Mouse (Mus musculus) CD4-positive naive resting alpha-beta T cell, adult 76 days (primary cell): ENCODE data around the gene Olfr1143. TPM values are rescaled to one million over a fixed set of nuclear protein-coding genes. Genes with fewer than 3 reads are reported as not detected.

ENCODE experiments used
- total RNA-seq: library from RNA; stranded (reverse); gene quantifications from one replicate; pipeline ENCODE4 v1.2.4, GENCODE M21; 2023

The Olfr1143 gene
- total RNA-seq = not detected

GRCm38 (mm10) chr2:87800292-87800691, at the start of gene Olfr1143:
Gene Olfr1143 (plus strand): TSS chr2:87800592.

GRCm38 (mm10) chr2:87753891-87754290, 46.5 kb upstream of the Olfr1143 start, which contains the start of gene Olfr1141:
Gene Olfr1141 (minus strand): TSS chr2:87753991.

GRCm38 (mm10) chr2:87779183-87779582, 21.2 kb upstream of the Olfr1143 start, which contains the start of gene Olfr152:
Gene Olfr152 (plus strand): TSS chr2:87779483.

GRCm38 (mm10) chr2:87809522-87809921, 9.1 kb downstream of the Olfr1143 start, which contains the start of gene Olfr1145:
Gene Olfr1145 (plus strand): TSS chr2:87809822.

GRCm38 (mm10) chr2:87830233-87830632, 29.8 kb downstream of the Olfr1143 start, which contains the start of gene Olfr1148:
Gene Olfr1148 (plus strand): TSS chr2:87830533.

GRCm38 (mm10) chr2:87843693-87844092, 43.3 kb downstream of the Olfr1143 start, which contains the start of gene Olfr1150-ps1:
Gene Olfr1150-ps1 (plus strand): TSS chr2:87843993.

Other genes with a start within 250 kb of the Olfr1143 start
- gene Olfr1129, start 226.7 kb upstream of the Olfr1143 start, total RNA-seq = not detected
- gene Olfr1130, start 194.4 kb upstream of the Olfr1143 start, total RNA-seq = not detected
- gene Olfr1131, start 173.5 kb upstream of the Olfr1143 start, total RNA-seq = not detected
- not detected for gene Olfr1132, start 163.1 kb upstream of the Olfr1143 start, total RNA-seq
- not detected for gene Olfr1133, start 153.2 kb upstream of the Olfr1143 start, total RNA-seq
- not detected for gene Olfr1134, start 142.1 kb upstream of the Olfr1143 start, total RNA-seq
- gene Olfr1135, start 126.9 kb upstream of the Olfr1143 start, total RNA-seq = not detected
- gene Olfr1136, start 106.6 kb upstream of the Olfr1143 start, total RNA-seq = not detected
- gene Olfr1137, start 87.4 kb upstream of the Olfr1143 start, total RNA-seq = not detected
- gene Olfr1138, start 60.6 kb upstream of the Olfr1143 start, total RNA-seq = not detected
- not detected for gene Olfr1140, start 56.8 kb upstream of the Olfr1143 start, total RNA-seq
- not detected for gene Olfr1141, start 46.6 kb upstream of the Olfr1143 start, total RNA-seq
- not detected for gene Olfr152, start 21.1 kb upstream of the Olfr1143 start, total RNA-seq
- gene Olfr1145, start 9.2 kb downstream of the Olfr1143 start, total RNA-seq = not detected
- not detected for gene Olfr1148, start 29.9 kb downstream of the Olfr1143 start, total RNA-seq
- not detected for gene Olfr1150-ps1, start 43.4 kb downstream of the Olfr1143 start, total RNA-seq
- gene Olfr1151, start 55.3 kb downstream of the Olfr1143 start, total RNA-seq = not detected
- gene Olfr1152, start 65.9 kb downstream of the Olfr1143 start, total RNA-seq = not detected
- gene Olfr1153, start 94.4 kb downstream of the Olfr1143 start, total RNA-seq = not detected
- gene Olfr1154, start 104.6 kb downstream of the Olfr1143 start, total RNA-seq = not detected
- gene Olfr1155, start 144.5 kb downstream of the Olfr1143 start, total RNA-seq = not detected
- not detected for gene Olfr1156, start 152.5 kb downstream of the Olfr1143 start, total RNA-seq
- not detected for gene Olfr1157, start 167.7 kb downstream of the Olfr1143 start, total RNA-seq
- not detected for gene Olfr74, start 174.1 kb downstream of the Olfr1143 start, total RNA-seq
- gene Olfr1158, start 189.5 kb downstream of the Olfr1143 start, total RNA-seq = not detected
- not detected for gene Olfr1160, start 207.7 kb downstream of the Olfr1143 start, total RNA-seq
- not detected for gene Olfr1161, start 222.2 kb downstream of the Olfr1143 start, total RNA-seq
- gene Olfr73, start 237.1 kb downstream of the Olfr1143 start, total RNA-seq = not detected